Mouse (Mus musculus) lung, embryonic 15.5 days (tissue): ENCODE measurements around the gene Fbxw20. TPM values are rescaled to one million over a fixed set of nuclear protein-coding genes. Genes with fewer than 3 reads are reported as not detected.
"Not testable (repeated sequence)": the region's sequence is repeated elsewhere in the genome, so short reads cannot be mapped to it uniquely, and the experiment has no call there.

Experiments
- ATAC-seq: fragments of 200-750 bp; cut with Nextera tagmentation; 2 replicates; pipeline ENCODE4 v1.8.0; 2017; ENCODE audit warnings: moderate number of reproducible peaks, borderline replicate concordance; ENCODE audit not compliant: low FRiP score, low TSS enrichment; ENCODE audit errors: extremely low read depth
- H3K27ac ChIP-seq: fragments of 300-500 bp; sonication (generic); 2 replicates; pipeline ENCODE4 v1.5.1; 2015; ENCODE audit warnings: moderate library complexity, mild to moderate bottlenecking, inconsistent platforms
- H3K27me3 ChIP-seq: fragments of 300-500 bp; sonication (generic); 2 replicates; pipeline ENCODE4 v1.6.1; 2015; ENCODE audit warnings: inconsistent platforms
- H3K36me3 ChIP-seq: fragments of 300-500 bp; sonication (generic); 2 replicates; pipeline ENCODE4 v1.6.1; 2015; ENCODE audit warnings: inconsistent platforms
- H3K4me1 ChIP-seq: fragments of 300-500 bp; sonication (generic); 2 replicates; pipeline ENCODE4 v1.6.1; 2015; ENCODE audit warnings: inconsistent platforms
- H3K4me2 ChIP-seq: fragments of 300-500 bp; sonication (generic); 2 replicates; pipeline ENCODE4 v1.6.1; 2015; ENCODE audit warnings: inconsistent platforms, mild to moderate bottlenecking, moderate library complexity
- H3K4me3 ChIP-seq: fragments of 300-500 bp; sonication (generic); 2 replicates; pipeline ENCODE4 v1.5.1; 2015; ENCODE audit warnings: mild to moderate bottlenecking, inconsistent platforms
- H3K9ac ChIP-seq: fragments of 300-500 bp; sonication (generic); 2 replicates; pipeline ENCODE4 v1.6.1; 2015; ENCODE audit warnings: inconsistent platforms
- H3K9me3 ChIP-seq: fragments of 300-500 bp; sonication (generic); 2 replicates; pipeline ENCODE4 v1.6.1; 2016; ENCODE audit warnings: inconsistent platforms
- WGBS: fragments of 180-500 bp; shearing (Covaris S2); methylation state at CpG from one replicate; pipeline ENCODE4 v1.1.7; 2015; 5-methylcytosine and 5-hydroxymethylcytosine counted together
- polyA plus RNA-seq: library from polyadenylated mRNA; unstranded; fragments of >200 nt; fragmentation: Nextera tagmentation; extraction: Ambion mirVana; gene quantifications from 2 replicates; pipeline ENCODE4 v1.2.1, GENCODE M21; 2015

Gene Fbxw20
- not detected in 2 replicates for polyA plus RNA-seq

DNA sequence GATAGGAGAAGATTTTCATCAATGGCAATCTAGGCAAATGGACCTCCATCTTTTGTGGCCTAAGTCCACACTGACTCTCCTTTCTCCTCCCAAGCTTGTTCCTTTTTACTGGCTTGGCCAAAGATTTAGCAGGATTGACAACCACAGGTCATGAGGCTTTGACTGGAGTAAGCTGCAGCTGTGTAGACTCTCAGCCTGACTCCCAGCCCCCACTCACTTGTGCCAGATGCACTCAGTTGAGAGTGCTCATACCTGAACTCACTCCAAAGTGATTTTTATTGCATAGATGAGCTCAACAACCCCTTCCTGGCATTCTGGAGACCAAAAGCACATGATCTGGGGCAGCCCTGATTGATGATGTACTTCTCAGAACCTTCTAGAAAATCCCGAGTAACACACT, at the start of gene Fbxw20:
Gene Fbxw20 (minus strand): TSS at position 101 of the 400 bp plus-strand sequence.
- no peaks in the 10 kb centered on the region for H3K27me3 ChIP-seq
- H3K4me1 ChIP-seq = no peaks in the 10 kb centered on the region
- H3K9ac ChIP-seq = no peak within 1 kb of the TSS
- H3K36me3 ChIP-seq = no peaks in the 10 kb centered on the region
- H3K4me3 ChIP-seq = no peak within 1 kb of the TSS
- no peak within 1 kb of the TSS for H3K4me2 ChIP-seq
- ATAC-seq = no peak
- no peaks in the 10 kb centered on the region for H3K9me3 ChIP-seq
- 67% methylated on average over 1 of the region's 1 CpGs for WGBS
- H3K27ac ChIP-seq = no peak within 1 kb of the TSS

DNA sequence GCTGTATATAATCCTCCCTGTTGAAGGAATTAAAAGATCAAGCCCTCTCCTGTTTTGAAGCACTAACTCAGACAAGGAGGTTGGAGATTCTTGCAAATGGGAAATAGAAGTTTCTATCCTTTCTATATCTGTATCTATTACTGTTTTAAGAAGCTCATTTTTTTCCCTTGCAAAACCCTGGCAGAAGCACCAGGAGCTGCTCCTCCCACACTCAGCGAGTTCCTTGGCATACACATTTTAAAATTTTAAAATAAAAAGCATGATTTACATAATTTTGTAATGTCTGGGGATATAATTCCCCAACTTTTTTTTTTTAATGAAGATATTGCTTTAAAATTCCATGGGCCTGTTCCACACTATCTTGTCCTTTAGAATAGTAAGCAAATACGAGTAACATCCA, 28.5 kb upstream of the Fbxw20 start:
- Histone ChIP-seq H3K27me3 (no peaks in the 10 kb centered on the region), H3K4me3 (no peak overlapping the region), H3K4me1 (no peaks in the 10 kb centered on the region), H3K36me3 (no peaks in the 10 kb centered on the region), H3K9ac (no peak overlapping the region), H3K9me3 (no peaks in the 10 kb centered on the region), H3K4me2 (no peak overlapping the region), H3K27ac (no peak overlapping the region)
- ATAC-seq = no peak
- WGBS = 64% methylated on average over 2 of the region's 2 CpGs

DNA sequence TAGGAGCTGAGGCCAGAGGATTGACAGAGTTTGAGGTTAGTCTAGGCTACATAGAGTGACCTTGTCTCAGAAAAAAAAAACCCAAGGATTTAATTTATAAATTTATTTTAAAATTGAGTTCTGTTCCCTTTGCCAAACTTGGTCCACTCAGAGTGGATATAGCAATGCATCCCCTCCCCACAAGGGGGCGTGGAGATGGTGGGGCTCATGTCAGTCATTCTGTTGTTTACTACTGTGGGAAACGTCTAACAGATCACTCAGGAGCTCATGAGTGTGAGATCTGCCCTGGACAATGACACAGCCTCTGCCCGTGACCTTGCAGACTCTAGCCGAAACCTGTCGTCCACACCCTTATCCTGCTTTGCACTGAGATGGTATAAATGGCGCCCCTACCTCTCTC, 16.1 kb downstream of the Fbxw20 start:
- H3K4me1 ChIP-seq = no peaks in the 10 kb centered on the region
- H3K9me3 ChIP-seq = no peaks in the 10 kb centered on the region
- WGBS = 61% methylated on average over 6 of the region's 6 CpGs
- no peak for ATAC-seq
- no peaks in the 10 kb centered on the region for H3K36me3 ChIP-seq
- H3K4me2 ChIP-seq = no peak overlapping the region
- H3K4me3 ChIP-seq = no peak overlapping the region
- H3K27me3 ChIP-seq = no peaks in the 10 kb centered on the region
- H3K27ac ChIP-seq = no peak overlapping the region
- no peak overlapping the region for H3K9ac ChIP-seq

DNA sequence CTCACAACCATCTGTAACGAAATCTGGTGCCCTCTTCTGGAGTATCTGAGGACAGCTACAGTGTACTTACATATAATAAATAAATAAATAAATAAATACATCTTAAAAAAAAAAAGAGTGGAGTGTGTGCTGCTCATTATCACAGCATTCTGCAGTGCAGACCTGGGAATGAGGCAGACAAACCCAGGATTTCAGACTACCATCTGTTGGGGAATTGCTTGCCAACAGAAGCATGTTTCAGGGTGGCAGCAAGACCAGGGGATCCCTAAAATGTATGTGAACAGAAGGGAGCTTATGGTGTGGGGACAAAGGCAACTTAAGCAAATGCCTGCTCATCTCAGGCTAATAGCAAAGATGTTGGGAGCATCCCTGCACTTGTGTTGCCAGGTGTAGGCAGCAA, 33.2 kb downstream of the Fbxw20 start:
- H3K4me2 ChIP-seq, H3K27me3 ChIP-seq, H3K4me3 ChIP-seq, H3K9me3 ChIP-seq, H3K36me3 ChIP-seq, H3K4me1 ChIP-seq, H3K27ac ChIP-seq, H3K9ac ChIP-seq, ATAC-seq: not testable (repeated sequence)
- 50% methylated on average over 1 of the region's 1 CpGs for WGBS

DNA sequence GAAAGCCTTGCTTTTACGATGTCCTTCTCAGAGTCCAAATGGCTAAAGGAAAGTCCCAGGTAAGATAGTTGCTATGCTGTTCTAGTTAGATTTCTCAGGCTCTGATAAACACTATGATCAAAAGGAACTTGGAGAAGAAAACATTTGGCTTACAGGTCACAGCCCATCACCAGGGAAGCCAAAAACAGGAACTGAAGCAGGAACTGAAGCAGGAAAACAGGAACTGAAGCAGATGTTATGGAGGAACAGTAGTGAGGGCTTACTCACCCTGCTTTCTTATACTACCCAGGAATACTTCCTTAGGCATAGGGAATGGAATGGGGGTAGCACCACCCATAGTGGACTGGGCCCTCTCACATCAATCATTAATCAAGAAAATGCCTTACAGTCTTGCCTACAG, 34.2 kb downstream of the Fbxw20 start:
- 87% methylated on average over 1 of the region's 1 CpGs for WGBS
- Histone ChIP-seq H3K9me3 (no peaks in the 10 kb centered on the region), H3K27ac (no peak overlapping the region), H3K4me3 (no peak overlapping the region), H3K9ac (no peak overlapping the region), H3K36me3 (no peaks in the 10 kb centered on the region), H3K27me3 (no peaks in the 10 kb centered on the region), H3K4me2 (no peak overlapping the region), H3K4me1 (no peaks in the 10 kb centered on the region)
- ATAC-seq = no peak

DNA sequence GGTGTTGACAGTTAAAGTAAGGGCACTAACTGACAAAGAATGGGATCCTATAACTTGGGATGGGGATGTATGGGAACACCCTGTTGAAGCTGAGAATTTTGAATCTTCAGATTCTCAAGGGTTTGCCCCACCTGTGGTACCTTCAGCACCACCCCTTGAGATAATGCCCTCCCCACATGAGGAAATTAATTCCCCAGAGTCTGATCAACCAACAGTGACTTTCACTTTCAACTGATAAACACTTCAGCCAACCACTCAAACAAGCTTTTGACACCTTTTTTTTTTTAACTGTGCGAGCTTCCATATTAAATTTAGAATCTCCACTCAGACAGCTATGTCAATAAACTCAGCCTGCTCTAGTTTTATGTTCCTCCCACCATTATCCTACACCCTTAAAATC, 35.2 kb downstream of the Fbxw20 start:
- Histone ChIP-seq H3K27ac (no peak overlapping the region), H3K27me3 (no peaks in the 10 kb centered on the region), H3K4me1 (no peaks in the 10 kb centered on the region), H3K9ac (no peak overlapping the region), H3K9me3 (no peaks in the 10 kb centered on the region), H3K4me2 (no peak overlapping the region), H3K4me3 (no peak overlapping the region), H3K36me3 (no peaks in the 10 kb centered on the region)
- no peak for ATAC-seq
- WGBS = 42% methylated on average over 1 of the region's 1 CpGs

DNA sequence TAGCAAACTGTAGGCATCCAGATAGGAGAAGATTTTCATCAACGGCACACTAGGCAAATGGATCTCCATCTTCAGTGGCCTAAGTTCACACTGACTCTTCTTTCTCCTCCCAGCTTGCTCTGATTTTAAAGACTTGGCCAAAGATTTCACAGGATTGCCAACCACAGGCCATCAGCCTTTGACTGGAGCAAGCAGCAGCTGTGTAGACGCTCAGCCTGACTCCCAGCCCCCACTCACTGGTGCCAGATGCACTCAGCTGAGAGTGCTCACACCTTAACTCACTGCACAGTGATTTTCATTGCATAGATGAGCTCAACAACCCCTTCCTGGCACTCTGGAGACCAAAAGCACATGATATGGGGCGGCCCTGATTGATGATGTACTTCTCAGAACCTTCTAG, 38.7 kb downstream of the Fbxw20 start, which contains the start of gene Fbxw13:
Gene Fbxw13 (minus strand): TSS at position 101 of the 400 bp plus-strand sequence.
- H3K9ac ChIP-seq, H3K4me1 ChIP-seq, H3K27ac ChIP-seq, H3K4me2 ChIP-seq, H3K36me3 ChIP-seq, ATAC-seq, H3K9me3 ChIP-seq, H3K4me3 ChIP-seq, H3K27me3 ChIP-seq: not testable (repeated sequence)
- 66% methylated on average over 3 of the region's 3 CpGs for WGBS

DNA sequence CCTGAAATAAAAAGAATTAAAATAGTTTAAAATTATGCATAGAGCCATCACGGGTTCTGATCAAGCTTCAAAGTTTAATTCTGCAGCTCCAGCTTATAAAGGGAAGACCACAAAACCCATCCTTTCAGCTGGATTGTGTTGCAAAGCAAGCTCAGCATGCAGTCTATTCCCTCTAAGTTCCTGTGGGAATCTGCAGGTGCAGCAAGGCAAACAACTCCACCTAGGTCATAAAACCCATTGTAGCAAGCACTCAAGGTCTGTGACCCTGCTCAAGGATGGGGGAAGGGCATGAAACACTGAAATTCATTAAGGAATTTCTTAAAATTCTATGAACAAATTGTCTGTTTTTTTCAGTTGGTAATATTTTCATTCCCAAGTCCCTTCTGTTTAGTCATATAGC, 57.3 kb downstream of the Fbxw20 start:
- no peaks in the 10 kb centered on the region for H3K27me3 ChIP-seq
- H3K36me3 ChIP-seq = no peaks in the 10 kb centered on the region
- H3K9ac ChIP-seq = no peak overlapping the region
- no peaks in the 10 kb centered on the region for H3K9me3 ChIP-seq
- no peak overlapping the region for H3K27ac ChIP-seq
- H3K4me1 ChIP-seq = no peaks in the 10 kb centered on the region
- no peak overlapping the region for H3K4me3 ChIP-seq
- no peak overlapping the region for H3K4me2 ChIP-seq
- 81% methylated on average over 1 of the region's 1 CpGs for WGBS
- no peak for ATAC-seq

DNA sequence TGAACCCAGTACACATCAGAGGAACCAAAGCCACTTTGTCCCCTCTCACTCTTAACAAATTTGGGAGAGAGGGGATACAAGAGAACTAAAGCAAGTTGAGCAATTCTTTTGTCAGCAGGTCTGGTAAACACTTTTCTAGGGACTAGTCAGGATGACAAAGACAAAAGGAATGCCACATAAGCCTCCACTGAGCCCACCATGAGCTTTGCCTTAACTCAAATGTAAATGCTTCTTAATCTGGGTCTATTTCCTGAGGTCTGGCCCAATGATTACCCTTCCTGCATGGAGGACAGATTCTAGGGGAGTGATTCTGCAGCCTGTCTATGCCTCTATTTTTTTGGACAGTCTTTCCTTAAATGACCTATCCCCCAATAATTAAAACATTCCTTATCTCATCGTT, 58.3 kb downstream of the Fbxw20 start:
- Histone ChIP-seq H3K27me3 (no peaks in the 10 kb centered on the region), H3K27ac (no peak overlapping the region), H3K9ac (no peak overlapping the region), H3K4me3 (no peak overlapping the region), H3K36me3 (no peaks in the 10 kb centered on the region), H3K4me2 (no peak overlapping the region), H3K9me3 (no peaks in the 10 kb centered on the region), H3K4me1 (no peaks in the 10 kb centered on the region)
- WGBS = 86% methylated on average over 1 of the region's 1 CpGs
- no peak for ATAC-seq

Other genes starting within 250 kb of the Fbxw20 start
- gene Ucn2, start 248.7 kb downstream of the Fbxw20 start, polyA plus RNA-seq = not detected in 2 replicates
- 10.2 and 11.3 TPM in 2 replicates for gene Pfkfb4, start 243.0 kb downstream of the Fbxw20 start, polyA plus RNA-seq
- gene Shisa5, start 196.2 kb downstream of the Fbxw20 start, polyA plus RNA-seq = 83.2 and 98.3 TPM in 2 replicates
- 12.7 and 14.0 TPM in 2 replicates for gene Trex1, start 175.0 kb downstream of the Fbxw20 start, polyA plus RNA-seq
- 26.4 and 27.0 TPM in 2 replicates for gene Atrip, start 160.6 kb downstream of the Fbxw20 start, polyA plus RNA-seq
- 11.2 and 11.5 TPM in 2 replicates for gene Ccdc51, start 152.3 kb downstream of the Fbxw20 start, polyA plus RNA-seq
- 519 and 556 TPM in 2 replicates for gene Tma7, start 152.2 kb downstream of the Fbxw20 start, polyA plus RNA-seq
- 18.2 and 18.4 TPM in 2 replicates for gene Plxnb1, start 139.4 kb downstream of the Fbxw20 start, polyA plus RNA-seq
- not detected in 2 replicates for gene Fbxw21, start 72.7 kb downstream of the Fbxw20 start, polyA plus RNA-seq
- gene Fbxw13, start 38.8 kb downstream of the Fbxw20 start, polyA plus RNA-seq = not detected in 2 replicates
- not detected in 2 replicates for gene Fbxw14, start 52.9 kb upstream of the Fbxw20 start, polyA plus RNA-seq
- gene Fbxw28, start 104.9 kb upstream of the Fbxw20 start, polyA plus RNA-seq = not detected in 2 replicates
- not detected in 2 replicates for gene Fbxw22, start 169.5 kb upstream of the Fbxw20 start, polyA plus RNA-seq
- gene Fbxw16, start 214.4 kb upstream of the Fbxw20 start, polyA plus RNA-seq = not detected in 2 replicates